Mouse (Mus musculus): ENCODE results near the gene Llgl2.

Llgl2 gene

DNA sequence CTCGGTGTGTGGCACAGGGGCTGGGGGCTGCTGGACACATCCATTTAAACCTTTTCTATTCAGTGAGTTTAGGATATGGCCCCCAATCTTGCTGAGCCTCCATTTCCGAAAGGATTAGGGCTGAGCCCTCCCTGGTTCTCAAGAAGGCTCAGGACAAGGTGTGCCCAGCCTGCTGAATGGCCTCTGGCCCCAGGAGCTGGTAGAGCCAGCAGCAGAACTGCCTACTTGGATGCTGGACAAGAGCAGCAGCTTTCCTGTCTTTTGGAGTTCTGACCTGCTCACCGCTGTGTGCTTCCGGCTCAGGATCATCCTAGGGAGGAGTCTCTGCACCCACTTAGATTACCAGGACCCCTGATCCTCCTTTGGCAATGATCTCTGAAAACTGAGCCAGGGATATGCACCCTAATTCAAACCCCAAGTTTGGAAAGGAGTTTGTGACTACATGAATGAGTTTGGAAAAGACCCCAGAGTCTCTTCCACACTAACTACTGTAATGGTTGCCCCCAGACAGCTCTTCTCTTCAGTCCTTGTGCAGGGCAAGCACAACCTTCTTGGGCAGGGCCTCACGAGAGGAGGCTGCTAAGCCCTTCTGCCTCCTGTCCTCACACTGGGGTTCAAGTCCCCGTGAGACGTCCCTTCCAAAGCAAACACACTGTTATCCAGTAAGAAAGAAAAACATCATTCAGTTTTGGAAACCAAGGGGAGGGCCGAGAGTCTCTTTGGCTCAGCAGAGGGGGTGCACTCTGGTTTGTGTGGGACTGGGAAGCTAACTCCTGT, 76.9 kb downstream of the Llgl2 start:
- no peak for TF ChIP-seq GATA4 (IDR thresholded peaks at IDR 0.05; ENCODE audit: insufficient replicate concordance, low read length)

GRCm38 (mm10) chr11:115901338-115902161, 77.7 kb downstream of the Llgl2 start:
- TF ChIP-seq GATA4 (IDR thresholded peaks at IDR 0.05; ENCODE audit: insufficient replicate concordance, low read length): no peak

GRCm38 (mm10) chr11:115902177-115902576, 78.3 kb downstream of the Llgl2 start:
- TF ChIP-seq GATA4 (IDR thresholded peaks at IDR 0.05; ENCODE audit: insufficient replicate concordance, low read length): no peak

GRCm38 (mm10) chr11:115902831-115903230, 79.0 kb downstream of the Llgl2 start:
- no peak for TF ChIP-seq GATA4 (IDR thresholded peaks at IDR 0.05; ENCODE audit: insufficient replicate concordance, low read length)

- no peak for TF ChIP-seq GATA4 (IDR thresholded peaks at IDR 0.05; ENCODE audit: insufficient replicate concordance, low read length)
Observed at GRCm38 (mm10) chr11:115903384-115904230, 79.8 kb downstream of the Llgl2 start.

GRCm38 (mm10) chr11:115904231-115904955, 80.5 kb downstream of the Llgl2 start:
- no peak for TF ChIP-seq GATA4 (IDR thresholded peaks at IDR 0.05; ENCODE audit: insufficient replicate concordance, low read length)
